Mouse (Mus musculus): Measurements from ENCODE around the gene Cdkl3.

Gene Cdkl3

GRCm38 (mm10) chr11:52018217-52018616 lies 14.2 kb downstream of the Cdkl3 start:
- no peak for DNase-seq

- no peak for DNase-seq
Measured at GRCm38 (mm10) chr11:52032356-52032755, 28.3 kb downstream of the Cdkl3 start.

GRCm38 (mm10) chr11:52033953-52034352 lies 29.9 kb downstream of the Cdkl3 start:
- no peak for DNase-seq

GRCm38 (mm10) chr11:52035905-52036304 lies 31.9 kb downstream of the Cdkl3 start:
- no peak for DNase-seq

- no peak for DNase-seq
Measured at GRCm38 (mm10) chr11:52037659-52038058, 33.6 kb downstream of the Cdkl3 start.

GRCm38 (mm10) chr11:52043224-52043623 lies 39.2 kb downstream of the Cdkl3 start:
- DNase-seq, result no peak

- no peak for DNase-seq
Measured at GRCm38 (mm10) chr11:52044156-52044555, 40.1 kb downstream of the Cdkl3 start.

- DNase-seq, result no peak
Measured at GRCm38 (mm10) chr11:52046446-52047165, 42.6 kb downstream of the Cdkl3 start.

- DNase-seq, result no peak
Measured at GRCm38 (mm10) chr11:52053371-52053770, 49.4 kb downstream of the Cdkl3 start.

- DNase-seq, result no peak
Measured at GRCm38 (mm10) chr11:52054728-52055127, 50.7 kb downstream of the Cdkl3 start.

GRCm38 (mm10) chr11:52056198-52056597 lies 52.2 kb downstream of the Cdkl3 start:
- DNase-seq, result no peak

- no peak for DNase-seq
Measured at GRCm38 (mm10) chr11:52059001-52059400, 55.0 kb downstream of the Cdkl3 start.

GRCm38 (mm10) chr11:52060315-52060714 lies 56.3 kb downstream of the Cdkl3 start:
- DNase-seq, result no peak

GRCm38 (mm10) chr11:52062406-52062805 lies 58.4 kb downstream of the Cdkl3 start:
- no peak for DNase-seq

GRCm38 (mm10) chr11:52064398-52064797 lies 60.4 kb downstream of the Cdkl3 start:
- no peak for DNase-seq

GRCm38 (mm10) chr11:52065841-52066240 lies 61.8 kb downstream of the Cdkl3 start:
- no peak for DNase-seq

GRCm38 (mm10) chr11:52071768-52072167 lies 67.7 kb downstream of the Cdkl3 start:
- DNase-seq, result no peak

- DNase-seq, result no peak
Measured at GRCm38 (mm10) chr11:52073528-52074170, 69.6 kb downstream of the Cdkl3 start.

- no peak for DNase-seq
Measured at GRCm38 (mm10) chr11:52074626-52075470, 70.8 kb downstream of the Cdkl3 start.

GRCm38 (mm10) chr11:52075794-52076633 lies 72.0 kb downstream of the Cdkl3 start:
- DNase-seq, result no peak

GRCm38 (mm10) chr11:52076742-52077352 lies 72.8 kb downstream of the Cdkl3 start:
- no peak for DNase-seq

GRCm38 (mm10) chr11:52077939-52078338 lies 73.9 kb downstream of the Cdkl3 start:
- DNase-seq, result no peak

Measured in cerebellum, adult 9-10 months (tissue).